Mouse (Mus musculus) G1E (cell line): ENCODE measurements around the gene Gm21954. TPM values are rescaled to one million over a fixed set of nuclear protein-coding genes. Genes with fewer than 3 reads are reported as not detected.

Experiments
- ATAC-seq: 2 replicates; pipeline ENCODE4 v1.8.0; 2016; ENCODE audit warnings: mild to moderate bottlenecking; ENCODE audit not compliant: insufficient number of reproducible peaks, poor library complexity, low FRiP score, severe bottlenecking; ENCODE audit errors: extremely low read depth
- DNase-seq: peaks from one replicate; pipeline ENCODE4 v3.0.0; 2012; ENCODE audit warnings: low spot score
- H3K27me3 ChIP-seq: 2 replicates; pipeline ENCODE4 v1.6.1; 2012; ENCODE audit warnings: mild to moderate bottlenecking, low read length, inconsistent platforms; ENCODE audit not compliant: insufficient read depth
- H3K36me3 ChIP-seq: replicated peaks from 2 replicates; pipeline ENCODE3; 2012; ENCODE audit warnings: mild to moderate bottlenecking, inconsistent platforms
- H3K4me1 ChIP-seq: 2 replicates; pipeline ENCODE4 v1.6.1; 2012; ENCODE audit warnings: low read depth, low read length, inconsistent platforms, mixed read lengths; ENCODE audit not compliant: insufficient read depth
- H3K4me3 ChIP-seq: 2 replicates; pipeline ENCODE4 v1.5.1; 2012; ENCODE audit warnings: low read depth, mild to moderate bottlenecking, inconsistent platforms, low read length, moderate library complexity, mixed read lengths
- H3K9me3 ChIP-seq: replicated peaks from 2 replicates; pipeline ENCODE4 v1.6.1; 2012; ENCODE audit warnings: inconsistent platforms
- CTCF ChIP-seq: IDR thresholded peaks from 2 replicates; pipeline ENCODE4 v1.5.1; 2012; ENCODE audit warnings: low read depth, low read length, inconsistent platforms, mixed read lengths
- GATA1 ChIP-seq: IDR thresholded peaks from 2 replicates; pipeline ENCODE4 v1.6.1; 2012; ENCODE audit warnings: borderline replicate concordance, low read length, inconsistent platforms, mixed read lengths
- GATA2 ChIP-seq: IDR thresholded peaks from 2 replicates; pipeline ENCODE4 v1.6.1; 2012; ENCODE audit warnings: low read depth, low read length, inconsistent platforms, borderline replicate concordance
- POLR2AphosphoS5 ChIP-seq: IDR thresholded peaks from 2 replicates; pipeline ENCODE4 v1.6.1; 2012; ENCODE audit warnings: low read depth, low read length, inconsistent platforms; ENCODE audit not compliant: insufficient replicate concordance
- TAL1 ChIP-seq: conservative IDR thresholded peaks from 2 replicates; pipeline ENCODE4 v1.6.1; 2012; ENCODE audit warnings: low read depth, low read length, inconsistent platforms, mixed read lengths
- polyA plus RNA-seq: library from polyadenylated mRNA; stranded (reverse); fragments of >175 nt; gene quantifications from 2 replicates; pipeline ENCODE4 v1.2.3, GENCODE M21; 2012
- total RNA-seq, 2 experiments: library from RNA; stranded (forward) in 1 of 2; stranded (reverse) in 1 of 2; fragments of 200-1000 nt in 1 of 2; fragments of >200 nt in 1 of 2; fragmentation: Nextera tagmentation in 1 of 2; gene quantifications; 2 replicates each; pipeline ENCODE4 v1.2.3; 2014 to 2017

Gene Gm21954
- total and polyA plus RNA-seq, 3 experiments, result not detected

DNA sequence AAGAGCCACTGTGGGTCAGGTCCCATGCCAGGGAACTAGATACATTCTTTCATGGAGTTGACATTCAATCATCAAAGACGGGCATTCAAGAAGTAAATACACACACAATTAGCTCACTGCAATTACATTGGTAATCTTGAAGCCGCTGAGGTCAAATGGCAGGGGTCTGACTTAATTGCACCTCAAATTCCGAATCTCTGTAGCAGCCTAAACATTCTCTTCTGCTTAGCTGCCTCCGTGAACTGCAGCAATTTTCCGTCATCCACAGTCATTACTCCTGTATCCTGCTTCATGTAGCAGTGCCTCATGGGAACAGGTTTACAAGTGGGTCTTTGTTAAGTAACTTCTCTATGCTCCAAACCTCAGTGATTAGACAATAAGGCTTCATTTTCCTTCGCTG is 20.0 kb upstream of the Gm21954 start:
- TF ChIP-seq GATA1 (no peak), POLR2AphosphoS5 (no peak), TAL1 (no peak), CTCF (no peak), GATA2 (no peak)
- Histone ChIP-seq H3K27me3 (no peaks in the 10 kb centered on the region), H3K4me1 (no peaks in the 10 kb centered on the region), H3K4me3 (no peak overlapping the region), H3K9me3 (peaks cover 22% of the 10 kb centered on the region), H3K36me3 (no peaks in the 10 kb centered on the region)
- no peak for ATAC-seq
- DNase-seq, result no peak

DNA sequence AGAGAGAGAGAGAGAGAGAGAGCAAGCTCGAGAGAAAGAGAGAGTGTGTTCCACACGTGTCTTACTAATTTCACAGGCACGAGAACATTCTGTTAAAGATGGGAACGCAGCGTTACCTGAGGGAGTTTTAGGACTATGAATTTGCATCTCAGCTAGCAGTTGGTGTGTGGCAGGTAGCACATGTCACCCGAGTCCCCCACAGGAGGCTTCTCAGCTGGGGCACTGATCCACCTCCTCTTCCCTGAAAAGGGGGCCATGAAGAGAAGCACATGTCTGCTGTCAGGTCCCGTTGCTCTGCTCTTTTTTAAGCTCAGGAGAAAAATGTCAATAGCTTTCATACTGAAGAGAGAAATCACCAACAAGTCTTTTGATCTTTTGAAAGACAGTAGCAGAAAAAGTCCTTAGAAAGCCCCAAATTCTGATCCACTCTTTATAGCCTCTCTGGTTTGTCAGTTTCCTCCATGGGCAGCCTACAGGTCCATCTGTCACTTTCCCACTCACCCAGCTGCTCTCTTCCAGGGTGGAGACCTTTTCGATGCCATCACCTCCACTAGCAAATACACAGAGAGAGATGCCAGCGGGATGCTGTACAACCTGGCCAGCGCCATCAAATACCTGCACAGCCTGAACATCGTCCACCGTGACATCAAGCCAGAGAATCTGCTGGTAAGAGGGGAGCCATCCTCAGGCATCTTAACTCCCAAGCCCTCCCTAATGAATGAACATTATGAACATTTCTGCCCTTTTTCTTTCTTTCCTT is 17.4 kb upstream of the Gm21954 start:
- TF ChIP-seq GATA2 (no peak), CTCF (no peak), TAL1 (no peak), GATA1 (no peak), POLR2AphosphoS5 (no peak)
- H3K4me1 ChIP-seq, result no peaks in the 10 kb centered on the region
- no peaks in the 10 kb centered on the region for H3K36me3 ChIP-seq
- ATAC-seq (no peak), DNase-seq (no peak)
- peaks cover 29% of the 10 kb centered on the region for H3K9me3 ChIP-seq
- no peaks in the 10 kb centered on the region for H3K27me3 ChIP-seq
- H3K4me3 ChIP-seq, result no peak overlapping the region

DNA sequence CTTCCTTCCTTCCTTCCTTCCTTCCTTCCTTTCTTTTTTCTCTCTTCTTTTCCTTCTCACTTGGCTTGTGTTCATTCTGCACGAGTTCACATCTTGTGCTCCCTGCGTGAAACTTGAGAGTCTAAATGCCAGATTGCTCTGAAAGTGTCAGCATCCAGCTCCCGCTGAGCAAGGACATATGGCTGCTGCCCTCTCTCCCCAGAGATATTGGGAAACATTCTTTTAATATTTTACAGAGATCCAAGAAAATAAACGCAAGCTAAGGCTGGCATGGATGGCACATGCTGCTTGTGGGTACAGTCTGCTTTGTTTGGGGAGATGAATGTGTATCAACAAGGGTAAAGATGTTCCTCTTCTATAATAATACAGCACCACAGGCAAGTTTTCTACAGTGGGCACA is 11.3 kb upstream of the Gm21954 start:
- ATAC-seq, result no peak
- TF ChIP-seq GATA2, result no peak
- TF ChIP-seq POLR2AphosphoS5, result no peak
- no peak for TF ChIP-seq TAL1
- no peak for TF ChIP-seq CTCF
- no peak for TF ChIP-seq GATA1
- Histone ChIP-seq H3K9me3 (peaks cover 23% of the 10 kb centered on the region), H3K4me3 (no peak overlapping the region), H3K36me3 (no peaks in the 10 kb centered on the region), H3K4me1 (no peaks in the 10 kb centered on the region), H3K27me3 (no peaks in the 10 kb centered on the region)
- DNase-seq, result no peak

DNA sequence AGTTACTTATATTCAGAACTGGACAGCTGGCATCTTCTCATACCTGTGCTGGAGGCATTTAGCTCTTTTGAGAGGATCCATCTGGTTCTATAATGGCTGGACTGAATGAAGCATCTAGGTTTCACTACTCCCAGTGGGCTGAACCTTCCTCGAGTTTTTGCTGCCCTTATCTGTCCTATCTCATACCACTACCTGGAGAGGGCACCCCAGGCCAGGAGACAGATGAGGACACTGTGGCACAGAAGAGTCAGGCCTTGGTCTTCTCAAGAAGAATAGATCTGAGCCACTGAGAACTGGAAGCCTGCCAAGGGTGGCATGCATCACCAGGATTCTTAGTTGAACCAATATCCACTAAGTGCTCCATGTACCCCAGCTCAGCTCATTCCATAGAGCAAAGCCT is 9.1 kb upstream of the Gm21954 start:
- H3K9me3 ChIP-seq, result peaks cover 23% of the 10 kb centered on the region
- no peak overlapping the region for H3K4me3 ChIP-seq
- H3K27me3 ChIP-seq, result no peaks in the 10 kb centered on the region
- H3K4me1 ChIP-seq, result no peaks in the 10 kb centered on the region
- no peaks in the 10 kb centered on the region for H3K36me3 ChIP-seq
- DNase-seq (no peak), ATAC-seq (no peak)
- TF ChIP-seq GATA1, result no peak
- no peak for TF ChIP-seq GATA2
- TF ChIP-seq POLR2AphosphoS5, result no peak
- TF ChIP-seq CTCF, result no peak
- TF ChIP-seq TAL1, result no peak

DNA sequence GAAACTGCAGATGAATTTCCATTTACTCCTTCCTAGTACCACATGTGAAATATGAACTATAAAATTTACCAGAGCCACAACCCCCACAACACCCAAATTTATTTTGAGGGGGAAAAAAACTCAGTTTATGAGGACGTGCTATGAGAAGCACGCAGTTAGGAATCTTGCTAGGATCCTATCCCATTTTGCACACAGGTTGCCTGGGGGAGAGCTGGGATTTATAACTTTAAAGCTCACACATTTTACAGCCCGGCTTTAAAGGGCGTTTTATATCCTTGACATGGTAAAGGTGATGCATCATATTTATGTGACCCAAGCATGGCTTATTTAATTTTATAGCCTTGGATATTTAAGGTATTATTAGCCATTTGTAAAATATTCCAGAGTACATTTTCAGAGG is 7.3 kb upstream of the Gm21954 start:
- Histone ChIP-seq H3K27me3 (no peaks in the 10 kb centered on the region), H3K4me1 (no peaks in the 10 kb centered on the region), H3K4me3 (no peak overlapping the region), H3K36me3 (no peaks in the 10 kb centered on the region), H3K9me3 (peaks cover 19% of the 10 kb centered on the region)
- ATAC-seq (no peak), DNase-seq (no peak)
- TF ChIP-seq GATA2 (no peak), GATA1 (no peak), CTCF (no peak), TAL1 (no peak), POLR2AphosphoS5 (no peak)

DNA sequence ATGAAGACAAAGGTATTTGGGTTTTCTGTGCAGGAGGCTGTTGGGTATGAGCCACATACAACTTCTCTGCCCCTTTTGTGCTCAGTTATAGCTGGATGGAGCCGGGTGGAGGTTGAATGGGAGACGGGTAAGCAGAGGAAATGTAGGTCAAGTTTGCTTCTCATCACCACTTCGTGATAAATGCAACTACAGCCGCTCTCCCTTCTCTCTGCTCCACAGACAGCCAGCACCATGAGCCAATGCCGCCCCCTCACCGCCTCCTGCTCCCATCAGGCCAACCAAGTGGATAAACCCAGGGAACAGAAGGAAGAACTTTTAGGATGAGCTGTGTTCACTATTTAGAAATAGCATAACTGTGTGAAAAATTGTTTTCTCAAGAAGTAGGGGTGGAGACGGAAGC is 4.7 kb upstream of the Gm21954 start:
- ATAC-seq (no peak), DNase-seq (no peak)
- Histone ChIP-seq H3K4me1 (no peaks in the 10 kb centered on the region), H3K4me3 (no peak overlapping the region), H3K9me3 (peaks cover 25% of the 10 kb centered on the region), H3K27me3 (no peaks in the 10 kb centered on the region), H3K36me3 (no peaks in the 10 kb centered on the region)
- TF ChIP-seq CTCF (no peak), POLR2AphosphoS5 (no peak), GATA1 (no peak), TAL1 (no peak), GATA2 (no peak)

DNA sequence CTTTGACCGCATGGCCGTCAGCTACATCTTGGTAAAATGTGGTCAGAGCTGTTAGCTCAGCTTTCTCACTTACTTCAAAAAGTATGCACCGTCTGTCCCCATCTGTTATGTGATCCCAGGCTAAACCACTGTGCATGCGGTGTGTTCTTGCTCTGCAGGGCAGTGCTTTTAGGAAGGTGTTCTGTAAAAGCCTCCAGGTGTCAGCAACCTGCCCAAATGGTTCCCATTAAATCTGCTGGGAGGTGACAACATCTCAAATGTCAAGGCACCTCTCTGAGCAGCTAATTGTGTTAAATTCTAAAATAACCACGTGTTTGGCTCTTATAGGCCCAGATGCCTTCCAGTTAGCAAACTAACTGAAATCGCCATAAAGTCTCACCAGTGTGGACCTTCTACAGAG is 1.1 kb upstream of the Gm21954 start:
- Histone ChIP-seq H3K9me3 (peaks cover 17% of the 10 kb centered on the region), H3K27me3 (no peaks in the 10 kb centered on the region), H3K36me3 (no peaks in the 10 kb centered on the region), H3K4me1 (no peaks in the 10 kb centered on the region), H3K4me3 (no peak overlapping the region)
- TF ChIP-seq GATA1, result no peak
- ATAC-seq (no peak), DNase-seq (no peak)
